Mouse (Mus musculus): ENCODE data around the gene Farsa.

Gene Farsa

DNA sequence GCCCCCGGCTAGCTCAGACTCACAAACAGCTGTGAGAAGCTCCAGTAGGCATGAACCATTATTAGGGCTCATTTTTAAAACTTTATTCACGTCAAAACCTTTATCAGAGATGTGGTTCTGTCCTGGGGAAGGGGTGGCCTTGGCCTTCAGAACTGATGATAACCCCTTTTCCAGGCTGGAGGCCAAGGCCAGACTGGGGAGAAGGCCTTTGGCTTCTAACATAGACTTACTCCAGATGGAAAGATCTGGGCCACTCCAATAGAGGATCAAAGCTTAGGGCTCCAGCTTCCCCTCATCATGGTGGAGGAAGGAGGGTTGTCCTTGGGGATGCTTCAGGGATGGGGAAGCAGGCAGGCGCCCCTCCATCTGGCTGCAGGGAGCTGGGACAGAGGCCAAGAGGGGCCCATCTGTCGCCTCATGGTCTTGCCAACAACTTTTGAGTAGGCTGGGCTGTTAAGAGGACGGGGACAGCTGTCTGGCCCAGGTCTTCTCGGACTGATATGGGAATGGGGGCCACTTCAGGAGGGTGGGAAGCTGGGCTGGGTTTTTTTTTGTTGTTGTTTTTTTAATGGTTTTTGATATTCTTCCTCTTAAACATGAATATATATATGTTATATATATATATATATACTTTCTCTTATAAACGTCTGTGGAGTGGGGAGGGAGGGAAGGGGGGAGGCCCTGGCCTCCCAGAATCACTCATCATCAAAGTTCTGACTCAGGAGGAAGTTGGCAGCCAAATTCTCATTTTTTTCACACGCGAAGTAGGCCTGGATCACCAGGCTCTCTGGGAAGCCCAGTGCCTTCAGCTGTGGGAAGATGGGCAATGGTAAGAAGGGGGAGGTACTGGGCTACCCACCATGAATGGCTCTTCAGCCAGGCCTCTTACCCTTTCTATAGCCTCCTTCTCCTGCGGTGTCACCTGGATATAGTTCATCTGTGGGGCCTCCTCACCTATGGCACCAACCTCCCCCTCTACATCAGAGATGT is 21.6 kb upstream of the Farsa start:
- no peak for DNase-seq

DNA sequence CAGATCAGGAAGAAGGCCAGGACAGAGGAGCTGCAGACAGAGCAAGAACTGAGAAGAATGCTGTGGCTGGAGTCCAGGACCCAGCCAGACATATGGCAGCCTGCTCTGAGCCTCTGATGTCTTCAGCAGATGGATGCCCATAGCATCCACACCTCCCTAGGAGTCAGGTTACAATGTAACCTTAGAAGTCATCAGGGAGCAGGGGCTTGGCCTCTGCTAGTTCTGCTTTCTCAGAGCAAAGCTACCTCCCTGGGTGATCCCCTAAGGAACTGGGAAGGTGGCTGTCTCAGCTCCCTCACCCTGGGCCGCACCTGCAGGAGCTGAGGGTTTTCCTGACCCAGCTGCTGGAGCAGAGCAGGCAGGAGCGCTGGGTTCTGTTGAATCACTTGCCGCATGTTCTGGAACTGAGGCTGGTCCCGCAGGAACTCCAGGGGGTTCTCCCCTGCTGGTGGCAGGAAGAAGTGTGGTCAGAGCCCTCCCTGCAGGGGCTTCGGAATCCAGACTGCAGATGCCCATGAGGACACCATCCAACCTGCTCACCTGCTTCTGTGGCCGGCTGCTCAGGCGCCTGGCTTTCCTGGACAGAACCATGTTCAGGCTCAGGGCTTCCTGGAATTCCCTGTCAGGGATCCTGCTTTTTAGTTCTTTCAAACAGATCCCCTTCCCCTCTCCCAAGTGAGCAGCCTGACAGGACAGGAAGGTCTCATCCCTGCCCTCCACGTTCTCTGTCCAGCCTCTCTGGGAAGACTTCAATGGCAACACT is 19.5 kb upstream of the Farsa start:
- DNase-seq = no peak

DNA sequence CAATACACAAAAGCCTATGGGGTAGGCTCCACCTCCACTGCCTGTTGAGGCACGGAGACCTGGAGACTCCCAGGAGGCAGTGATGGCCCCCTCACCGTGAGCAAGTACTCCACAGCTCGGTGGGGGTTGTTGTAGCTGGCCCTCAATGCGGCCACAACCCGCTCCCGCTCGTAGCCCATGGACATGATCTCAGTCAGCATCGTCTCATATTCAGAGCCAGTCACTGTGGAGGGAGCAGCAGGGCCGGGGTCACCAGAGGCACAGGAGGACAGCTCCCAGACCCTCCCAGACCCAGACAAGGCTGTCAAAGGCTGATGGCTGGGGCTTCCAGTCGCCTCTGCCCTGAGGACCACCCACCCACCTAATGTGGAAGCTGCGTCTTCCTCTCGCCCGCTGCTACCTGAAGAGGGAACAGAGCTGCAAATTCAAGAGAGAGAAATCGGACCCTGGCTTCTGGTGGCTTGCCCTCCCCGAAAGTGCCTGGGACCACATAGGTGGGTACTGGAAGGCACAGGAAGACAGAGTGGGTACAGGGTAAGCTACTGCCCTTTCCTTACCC is 18.8 kb upstream of the Farsa start:
- no peak for DNase-seq

GRCm38 (mm10) chr8:84838513-84838912 is 18.3 kb upstream of the Farsa start:
- no peak for DNase-seq

DNA sequence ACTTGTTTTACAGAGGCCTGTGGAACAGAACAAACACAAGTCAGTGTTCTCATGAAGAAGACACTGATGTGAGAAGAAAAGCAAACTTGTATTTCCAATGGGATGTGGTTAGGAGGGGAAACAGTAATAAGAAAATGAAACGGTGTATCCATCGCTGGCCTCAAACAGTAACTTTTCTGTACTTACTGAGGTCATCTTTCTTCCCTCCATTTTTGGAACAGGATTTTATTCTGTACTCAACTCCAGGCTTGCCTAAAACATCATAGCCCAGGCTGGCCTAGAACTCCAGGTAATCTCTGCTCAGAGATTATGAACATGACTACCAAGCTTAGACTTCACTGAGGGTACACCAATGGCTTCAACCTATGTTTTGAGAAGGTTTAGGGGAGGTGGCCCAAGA is 17.4 kb upstream of the Farsa start:
- DNase-seq = no peak

GRCm38 (mm10) chr8:84839875-84840247 is 16.9 kb upstream of the Farsa start:
- DNase-seq = no peak

DNA sequence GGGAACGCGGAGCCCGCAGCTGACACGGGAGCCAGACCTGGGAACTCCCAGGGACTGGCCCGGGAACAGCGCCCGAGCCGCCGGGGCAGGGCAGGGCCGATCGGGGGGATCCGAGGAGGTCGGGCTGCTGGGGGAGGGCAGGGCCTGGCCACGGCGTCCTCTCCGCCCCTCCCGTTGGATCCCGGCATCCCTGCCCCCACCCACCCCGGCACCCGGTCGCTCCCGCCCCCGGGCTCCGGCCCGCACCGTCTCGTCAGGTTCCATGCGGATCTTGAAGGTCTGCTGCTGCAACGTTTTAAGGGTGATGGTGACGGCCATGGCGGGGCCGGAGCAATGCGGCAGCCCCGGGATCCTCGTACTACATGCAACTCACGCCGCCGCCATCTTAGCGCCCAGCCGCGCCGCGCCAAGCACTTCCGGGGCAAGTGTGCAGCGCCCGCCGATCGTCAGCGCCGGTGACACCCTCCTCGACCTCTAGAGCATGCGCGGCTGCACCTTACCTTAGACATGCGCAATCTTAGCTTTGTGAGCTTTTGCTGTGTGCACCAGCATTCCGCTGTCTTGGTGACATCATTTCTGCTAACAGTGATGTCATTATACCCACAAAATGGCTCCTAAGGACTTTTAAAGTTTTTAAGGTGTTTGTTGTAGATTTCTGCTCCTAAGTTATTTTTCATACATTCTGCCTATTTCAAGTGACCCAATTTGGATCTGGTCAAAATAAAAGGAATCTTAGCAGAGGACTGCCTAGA is 16.4 kb upstream of the Farsa start, which contains the start of gene Rad23a:
Gene Rad23a (minus strand): TSS at position 418 of the 752 bp plus-strand sequence.
- DNase-seq = peak; percentile 91 to 92

DNA sequence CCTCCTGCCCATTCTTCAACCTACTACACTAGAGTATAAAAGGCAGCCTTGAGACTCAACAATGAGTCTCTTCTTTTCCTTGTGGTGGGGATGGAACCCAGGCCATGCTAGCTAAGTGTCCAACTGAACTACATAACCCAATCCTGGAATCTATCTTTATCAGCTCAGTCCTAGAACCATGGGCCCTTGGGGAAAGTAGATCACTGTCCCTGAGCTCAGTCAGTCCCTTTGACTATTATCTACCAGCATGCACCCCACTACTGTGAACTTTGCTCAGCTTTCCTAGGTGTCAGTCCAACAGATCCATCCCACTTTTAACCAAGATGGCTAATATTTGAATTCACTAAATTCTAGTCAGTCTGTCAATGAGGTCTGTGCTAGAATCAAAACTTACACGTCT is 15.3 kb upstream of the Farsa start:
- DNase-seq = no peak

DNA sequence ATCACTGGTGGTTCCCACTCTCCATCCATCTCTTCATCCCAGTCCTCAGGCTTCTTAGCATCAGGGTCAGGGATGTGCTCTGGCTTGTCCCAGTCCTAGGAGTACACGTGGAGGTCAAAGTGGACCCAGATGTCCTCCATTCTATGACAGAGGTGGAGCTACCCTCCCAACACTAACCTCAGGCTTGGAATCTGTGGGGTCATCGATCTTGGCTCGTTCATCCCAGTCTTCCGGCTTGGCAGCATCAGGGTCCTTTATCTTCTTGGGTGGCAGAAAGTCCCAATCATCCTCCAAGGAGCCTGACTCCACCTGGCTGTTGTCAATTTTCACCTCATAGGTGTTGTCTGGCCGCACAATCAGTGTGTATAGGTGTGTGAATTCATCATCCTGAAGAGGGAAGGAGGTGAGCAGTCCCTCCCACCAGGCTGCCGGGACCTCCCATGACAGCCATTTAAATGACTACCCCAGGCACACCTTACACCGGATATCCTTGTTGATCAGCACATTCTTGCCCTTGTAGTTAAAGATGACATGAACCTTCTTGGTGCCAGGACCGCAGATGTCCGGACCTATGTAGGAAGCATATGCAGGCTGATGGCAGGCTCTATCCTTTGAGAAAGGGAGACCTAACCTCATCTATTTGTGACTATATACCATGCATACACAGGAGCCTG is 12.3 kb upstream of the Farsa start:
- no peak for DNase-seq

GRCm38 (mm10) chr8:84845355-84846093 is 11.3 kb upstream of the Farsa start:
- peak; percentile 32 to 41 for DNase-seq

DNA sequence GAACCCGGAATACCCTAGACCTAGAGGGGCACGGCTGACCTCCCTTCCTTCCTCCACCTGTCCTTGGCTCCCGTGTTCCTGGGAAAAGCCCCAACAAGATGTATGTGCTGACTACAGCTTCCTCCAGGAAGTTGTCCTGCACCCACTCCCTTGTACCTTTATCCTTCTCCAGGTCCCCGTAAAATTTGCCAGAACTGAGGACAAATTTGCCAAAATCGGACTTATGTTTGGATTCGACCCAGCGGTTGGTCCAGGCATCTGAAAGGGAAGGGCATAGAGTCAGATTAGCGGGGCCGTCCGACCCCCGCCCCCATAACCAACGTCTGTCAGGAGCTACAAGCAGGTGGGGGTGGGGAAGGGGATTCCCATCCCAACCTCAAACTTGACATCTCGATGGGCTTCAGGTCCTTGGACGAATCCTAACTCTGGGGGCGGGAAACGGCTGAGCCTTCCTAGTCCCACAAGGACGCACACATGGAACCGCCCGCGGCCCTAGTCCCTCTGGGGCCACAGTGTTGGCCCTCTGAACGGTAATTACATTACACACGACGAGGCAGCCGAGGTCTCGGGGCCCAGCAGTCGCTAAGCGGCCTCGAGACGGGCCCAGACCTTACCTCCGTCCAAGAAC is 10.6 kb upstream of the Farsa start:
- DNase-seq = no peak

DNA sequence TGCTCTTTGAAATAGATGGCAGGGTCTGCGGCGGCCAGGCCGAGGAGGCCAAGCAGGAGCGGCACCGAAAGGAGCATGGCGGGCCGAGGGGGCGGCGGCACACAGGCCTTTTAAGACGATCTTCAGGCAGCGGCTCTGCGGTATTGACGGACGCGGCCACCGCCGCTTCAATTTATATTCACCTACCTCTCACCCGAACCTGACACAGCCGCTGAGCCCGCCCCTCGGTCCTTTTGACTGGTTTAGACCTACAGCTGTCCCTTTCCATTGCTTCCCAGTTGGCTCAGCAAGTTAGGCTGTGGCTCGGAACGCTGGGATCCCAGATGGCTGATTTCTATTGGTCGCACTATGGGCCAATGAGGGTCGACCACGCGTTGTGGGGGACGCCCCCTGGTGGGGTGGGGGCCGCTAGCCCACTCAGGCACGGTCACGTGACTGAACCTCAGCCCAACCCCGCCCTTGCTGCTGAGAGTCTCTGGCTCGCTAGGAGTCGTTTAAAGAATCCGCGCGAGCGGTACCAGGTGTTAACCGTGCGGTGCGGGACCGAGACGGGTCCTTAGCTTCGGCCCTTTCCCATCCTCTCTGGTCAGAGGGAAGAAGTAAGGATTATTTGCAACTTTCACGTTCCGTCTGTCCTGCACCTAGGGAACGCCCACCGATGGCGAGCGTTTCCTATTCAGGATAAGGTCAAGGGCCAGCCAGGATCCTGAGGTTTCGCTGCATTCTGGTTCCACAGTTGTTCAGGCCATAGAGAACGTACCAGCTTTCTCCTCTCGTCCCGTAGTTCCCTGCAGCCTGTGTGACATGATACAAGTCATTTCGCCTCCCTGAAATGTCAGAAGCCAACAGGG is 9.8 kb upstream of the Farsa start, which contains the start of gene Calr:
Gene Calr (minus strand): TSS at position 213 of the 851 bp plus-strand sequence.
- DNase-seq = peak; percentile 100

- DNase-seq = peak in 1 of 2 experiments; percentile 20
Observed at GRCm38 (mm10) chr8:84847684-84848435, 8.9 kb upstream of the Farsa start.

DNA sequence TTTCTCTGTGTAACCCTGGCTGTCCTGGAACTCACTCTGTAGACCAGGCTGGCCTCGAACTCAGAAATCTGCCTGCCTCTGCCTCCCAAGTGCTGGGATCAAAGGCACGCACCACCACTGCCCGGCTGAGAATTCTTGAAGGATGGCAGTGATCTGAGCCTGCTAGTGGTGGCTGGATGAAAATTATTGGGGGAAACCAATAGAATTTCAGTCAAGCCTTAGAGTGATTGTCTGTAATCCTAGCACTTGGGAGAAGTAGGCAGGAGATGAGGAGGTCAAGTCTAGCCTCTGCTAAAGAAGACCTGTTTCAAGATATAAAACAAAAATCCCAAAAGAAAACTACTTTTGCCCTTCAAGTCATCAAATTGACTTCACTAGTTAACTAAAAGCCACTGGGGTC is 355 bp upstream of the Farsa start:
- DNase-seq = no peak

- peak; percentile 81 to 87 for DNase-seq
Observed at GRCm38 (mm10) chr8:84871376-84872308, 14.9 kb downstream of the Farsa start, which contains the start of gene Syce2. Gene Syce2, plus strand, starts transcription at chr8:84872111.

DNA sequence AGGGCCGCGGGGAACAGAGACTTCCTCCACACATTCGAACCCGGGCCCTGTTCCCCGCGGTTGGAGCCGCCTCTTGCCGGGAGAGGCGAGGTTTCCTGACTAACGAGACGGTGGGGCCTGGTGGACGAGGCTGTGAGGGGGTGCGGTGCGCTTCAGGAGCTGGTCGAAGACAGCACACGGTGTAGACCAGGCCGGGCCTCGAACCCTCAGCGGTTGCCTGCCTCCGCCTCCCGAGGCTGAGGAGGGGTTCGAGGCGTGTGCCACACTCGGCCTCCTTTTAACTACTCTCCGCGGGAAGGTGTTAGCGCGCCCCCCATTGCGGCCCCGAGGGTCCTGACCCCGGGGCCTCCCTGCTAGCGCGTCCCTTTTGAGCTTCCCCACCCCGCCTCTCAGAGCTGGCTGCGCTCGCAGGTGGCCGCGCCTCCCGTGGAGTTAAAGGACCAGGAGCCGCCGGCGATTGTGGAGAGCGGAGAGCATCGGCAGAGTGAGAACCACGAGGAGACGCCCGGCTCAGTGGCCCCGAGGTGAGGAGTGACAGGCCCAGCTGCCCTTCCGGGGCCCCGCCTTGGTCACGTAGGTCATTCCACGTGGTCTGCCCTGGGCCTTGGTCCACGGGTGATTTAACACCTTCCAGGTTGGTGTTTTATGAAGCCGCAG is 15.6 kb downstream of the Farsa start:
- peak; percentile 41 to 44 for DNase-seq

- DNase-seq = no peak
Observed at GRCm38 (mm10) chr8:84873016-84873415, 16.2 kb downstream of the Farsa start.
